Mouse (Mus musculus) testis, adult 2 months (tissue): ENCODE results near the gene Calr. TPM values are rescaled to one million over a fixed set of nuclear protein-coding genes. Genes with fewer than 3 reads are reported as not detected.

Experiments used
- H3K27ac ChIP-seq: fragments of 200-500 bp; 2 replicates; pipeline ENCODE4 v1.5.1; 2012; ENCODE audit warnings: low read depth, low read length; ENCODE audit not compliant: control insufficient read depth, insufficient read depth
- H3K27me3 ChIP-seq: fragments of 200-500 bp; 2 replicates; pipeline ENCODE4 v1.6.1; 2012; ENCODE audit warnings: mild to moderate bottlenecking, low read length, moderate library complexity; ENCODE audit not compliant: control insufficient read depth, insufficient read depth
- H3K36me3 ChIP-seq: fragments of 200-500 bp; 2 replicates; pipeline ENCODE4 v1.6.1; 2012; ENCODE audit warnings: mild to moderate bottlenecking, low read length; ENCODE audit not compliant: control insufficient read depth, insufficient read depth
- H3K4me1 ChIP-seq: fragments of 200-500 bp; 2 replicates; pipeline ENCODE4 v1.6.1; 2012; ENCODE audit warnings: low read length; ENCODE audit not compliant: control insufficient read depth, insufficient read depth
- H3K4me3 ChIP-seq: fragments of 200-500 bp; 2 replicates; pipeline ENCODE4 v1.5.1; 2012; ENCODE audit warnings: low read depth, mild to moderate bottlenecking, low read length, moderate library complexity, mixed read lengths; ENCODE audit not compliant: control insufficient read depth
- CTCF ChIP-seq: fragments of 200-500 bp; IDR thresholded peaks from 2 replicates; pipeline ENCODE4 v1.5.1; 2012; ENCODE audit warnings: low read depth, mild to moderate bottlenecking, inconsistent platforms, low read length, moderate library complexity; ENCODE audit not compliant: control insufficient read depth, insufficient read depth, insufficient replicate concordance
- POLR2A ChIP-seq: fragments of 200-500 bp; IDR thresholded peaks from 2 replicates; pipeline ENCODE4 v1.6.1; 2012; ENCODE audit warnings: low read depth, mild to moderate bottlenecking, inconsistent platforms, low read length, moderate library complexity; ENCODE audit not compliant: control insufficient read depth
- polyA plus RNA-seq: library from polyadenylated mRNA; depleted of rRNA; stranded (reverse); fragments of >200 nt; gene quantifications from 2 replicates; pipeline ENCODE4 v1.2.3, GENCODE M21; 2012; rRNA removed

Calr gene
- polyA plus RNA-seq = 318 and 384 TPM in 2 replicates

- Histone ChIP-seq H3K36me3 (peaks cover 5% of the 10 kb centered on the region), H3K27ac (peak within 1 kb of the TSS; percentile 95), H3K4me3 (peak within 1 kb of the TSS; percentile 85), H3K27me3 (no peaks in the 10 kb centered on the region), H3K4me1 (peaks cover 10% of the 10 kb centered on the region)
- TF ChIP-seq CTCF (peak; percentile 11; the same call in 1 of the 2 replicates), POLR2A (peak; percentile 95)
These were observed at the start of gene Calr for GRCm38 (mm10) chr8:84846722-84847572. Gene Calr (minus strand): TSS chr8:84846934.

GRCm38 (mm10) chr8:84895963-84896362, 49.2 kb upstream of the Calr start:
- Histone ChIP-seq H3K36me3 (no peaks in the 10 kb centered on the region), H3K4me1 (peaks cover 11% of the 10 kb centered on the region), H3K27me3 (no peaks in the 10 kb centered on the region), H3K27ac (no peak overlapping the region), H3K4me3 (no peak overlapping the region)
- TF ChIP-seq POLR2A (no peak), CTCF (no peak)

GRCm38 (mm10) chr8:84893709-84894134, 47.0 kb upstream of the Calr start, which contains the start of gene Gcdh:
Gene Gcdh (minus strand): TSS chr8:84893921.
- Histone ChIP-seq H3K27ac (no peak within 1 kb of the TSS), H3K27me3 (no peaks in the 10 kb centered on the region), H3K4me1 (peaks cover 11% of the 10 kb centered on the region), H3K4me3 (peak within 1 kb of the TSS; percentile 83), H3K36me3 (no peaks in the 10 kb centered on the region)
- TF ChIP-seq POLR2A = peak; percentile 40; the same call in 1 of the 2 replicates
- TF ChIP-seq CTCF = no peak

DNA sequence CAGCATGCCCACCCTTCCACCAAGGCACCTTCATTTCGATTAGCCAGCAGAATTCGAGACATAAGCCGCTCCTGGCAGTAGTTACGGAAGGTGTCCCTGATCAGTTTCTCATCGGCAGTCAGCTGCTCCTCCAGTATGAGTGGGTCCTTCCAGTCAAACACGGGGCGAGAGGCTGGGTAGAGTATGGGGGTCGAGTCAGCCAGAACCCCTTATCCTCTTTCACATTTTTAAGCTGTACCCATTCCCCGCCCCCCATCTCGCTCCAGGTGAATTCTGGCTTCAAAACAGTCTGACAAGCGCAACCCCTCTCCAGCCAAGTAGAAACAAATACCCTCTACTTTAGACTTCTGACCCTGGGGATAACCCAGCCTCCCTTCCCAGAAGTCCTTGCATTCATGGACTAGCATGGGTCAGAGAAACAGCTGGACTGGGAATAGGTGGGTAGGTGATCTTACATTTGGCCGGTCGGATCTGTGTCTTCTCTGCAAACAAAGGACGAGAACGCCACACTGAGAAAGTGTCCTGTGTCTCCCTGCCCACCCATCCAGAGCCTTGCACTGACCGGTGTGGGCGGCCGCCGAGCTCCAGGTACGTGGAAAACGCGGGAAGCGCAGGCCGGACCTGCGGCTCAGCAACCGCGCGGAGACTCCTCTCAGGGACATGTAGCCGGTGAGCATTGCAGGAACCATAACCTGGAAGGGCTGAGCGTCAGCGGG, 46.4 kb upstream of the Calr start:
- H3K27me3 ChIP-seq = no peaks in the 10 kb centered on the region
- H3K4me3 ChIP-seq = peak overlapping the region; percentile 83
- TF ChIP-seq POLR2A (no peak), CTCF (no peak)
- no peaks in the 10 kb centered on the region for H3K36me3 ChIP-seq
- peaks cover 11% of the 10 kb centered on the region for H3K4me1 ChIP-seq
- H3K27ac ChIP-seq = no peak overlapping the region

GRCm38 (mm10) chr8:84889141-84889540, 42.4 kb upstream of the Calr start:
- H3K4me3 ChIP-seq = no peak overlapping the region
- peaks cover 11% of the 10 kb centered on the region for H3K4me1 ChIP-seq
- TF ChIP-seq POLR2A (no peak), CTCF (no peak)
- H3K27me3 ChIP-seq = no peaks in the 10 kb centered on the region
- H3K36me3 ChIP-seq = no peaks in the 10 kb centered on the region; the same call in 1 of the 2 replicates
- H3K27ac ChIP-seq = no peak overlapping the region

DNA sequence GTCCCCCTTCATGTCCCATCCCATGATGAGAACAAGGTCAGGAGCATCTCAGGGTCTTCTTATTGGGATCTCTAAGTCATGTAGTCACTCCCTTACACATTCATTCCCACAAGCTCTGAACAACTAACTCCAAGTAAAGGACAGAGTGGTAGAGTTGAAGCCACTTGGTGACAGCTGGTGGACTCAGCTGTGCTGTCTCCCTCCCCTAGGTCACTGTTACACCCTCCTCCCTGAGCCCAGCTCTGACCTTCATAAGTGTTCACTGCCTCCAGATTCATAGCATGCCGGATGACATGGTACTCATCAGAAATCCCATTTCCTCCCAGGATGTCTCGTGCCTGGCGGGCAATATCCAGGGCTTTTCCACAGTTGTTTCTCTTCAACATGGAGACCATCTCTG, 41.5 kb upstream of the Calr start:
- TF ChIP-seq CTCF (no peak), POLR2A (no peak)
- H3K27me3 ChIP-seq = no peaks in the 10 kb centered on the region
- peaks cover 5% of the 10 kb centered on the region for H3K4me1 ChIP-seq
- no peak overlapping the region for H3K27ac ChIP-seq
- H3K4me3 ChIP-seq = no peak overlapping the region
- no peaks in the 10 kb centered on the region; the same call in 1 of the 2 replicates for H3K36me3 ChIP-seq

DNA sequence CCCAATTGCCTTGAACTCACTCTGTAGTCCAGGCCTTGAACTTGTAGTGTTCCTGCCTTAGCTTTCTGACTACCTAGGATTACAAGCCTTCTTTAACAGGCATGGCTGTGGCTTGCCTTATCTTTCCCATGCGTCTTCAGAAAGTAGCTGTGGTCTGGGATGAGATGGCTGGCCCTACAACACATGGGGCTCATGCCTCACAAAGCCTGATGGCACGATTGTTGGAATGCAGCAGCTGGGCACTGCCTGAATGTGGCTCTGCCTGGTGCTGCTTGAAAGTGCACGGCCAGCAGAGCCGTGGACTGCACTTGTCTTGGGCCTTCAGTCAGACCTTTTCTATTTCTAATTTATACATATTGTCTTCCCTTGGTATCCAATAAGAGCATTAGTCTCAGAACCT, 38.0 kb upstream of the Calr start:
- Histone ChIP-seq H3K27me3 (no peaks in the 10 kb centered on the region), H3K27ac (no peak overlapping the region), H3K4me1 (no peaks in the 10 kb centered on the region), H3K4me3 (no peak overlapping the region), H3K36me3 (no peaks in the 10 kb centered on the region; the same call in 1 of the 2 replicates)
- TF ChIP-seq POLR2A (no peak), CTCF (no peak)
